Mouse (Mus musculus) heart, adult 2 months (tissue): ENCODE measurements around the gene Patj. TPM values are rescaled to one million over a fixed set of nuclear protein-coding genes. Genes with fewer than 3 reads are reported as not detected.
"Not testable (repeated sequence)": the region's sequence is repeated elsewhere in the genome, so short reads cannot be mapped to it uniquely, and the experiment has no call there.

ENCODE experiments used
- DNase-seq, 2 experiments: peaks; one replicate each; pipeline ENCODE4 v3.0.0; 2021
- H3K27ac ChIP-seq: fragments of 200-600 bp; 2 replicates; pipeline ENCODE4 v1.8.1; 2022
- H3K27me3 ChIP-seq: fragments of 200-500 bp; 2 replicates; pipeline ENCODE4 v1.6.1; 2012; ENCODE audit warnings: mild to moderate bottlenecking, low read length, inconsistent platforms, mixed read lengths; ENCODE audit not compliant: control insufficient read depth, insufficient read depth
- H3K36me3 ChIP-seq: fragments of 200-500 bp; 2 replicates; pipeline ENCODE4 v1.6.1; 2012; ENCODE audit warnings: low read length, inconsistent platforms; ENCODE audit not compliant: control insufficient read depth, insufficient read depth
- H3K4me1 ChIP-seq: fragments of 200-500 bp; 2 replicates; pipeline ENCODE4 v1.6.1; 2011; ENCODE audit warnings: low read length; ENCODE audit not compliant: control insufficient read depth, insufficient read depth
- H3K4me3 ChIP-seq: fragments of 200-600 bp; 2 replicates; pipeline ENCODE4 v1.8.1; 2022
- H3K79me2 ChIP-seq: fragments of 200-500 bp; replicated peaks from 2 replicates; pipeline ENCODE4 v1.6.1; 2012; ENCODE audit warnings: mild to moderate bottlenecking, inconsistent platforms, low read length, moderate library complexity, mixed read lengths; ENCODE audit not compliant: control insufficient read depth, insufficient read depth
- H3K9ac ChIP-seq: fragments of 200-500 bp; 2 replicates; pipeline ENCODE4 v1.6.1; 2012; ENCODE audit warnings: low read depth, mild to moderate bottlenecking, control low read depth, inconsistent platforms, low read length, mixed read lengths
- CTCF ChIP-seq: fragments of 200-600 bp; IDR thresholded peaks from 2 replicates; pipeline ENCODE4 v1.8.1; 2022; ENCODE audit warnings: antibody characterized with exemption, mild to moderate bottlenecking, moderate library complexity
- EP300 ChIP-seq: fragments of 200-500 bp; IDR thresholded peaks from 2 replicates; pipeline ENCODE4 v1.6.1; 2011; ENCODE audit warnings: low read depth, low read length, control low read depth; ENCODE audit not compliant: insufficient read depth
- POLR2A ChIP-seq: fragments of 200-500 bp; IDR thresholded peaks from 2 replicates; pipeline ENCODE4 v1.6.1; 2011; ENCODE audit warnings: mild to moderate bottlenecking, low read depth, low read length, control low read depth; ENCODE audit not compliant: insufficient read depth
- WGBS: fragments of 180-500 bp; shearing (Covaris S2); methylation state at CpG from one replicate; pipeline ENCODE4 v1.1.7; 2018; 5-methylcytosine and 5-hydroxymethylcytosine counted together
- intact Hi-C: fragments of 180-260 bp; cut with DNase I; formaldehyde crosslinking; loops from one replicate; pipeline ENCODE4 v1.15.1; 2025
- polyA plus RNA-seq: library from polyadenylated mRNA; depleted of rRNA; stranded (reverse); fragments of >200 nt; gene quantifications from 2 replicates; pipeline ENCODE4 v1.2.3, GENCODE M21; 2012
- total RNA-seq, 2 experiments: library from RNA; stranded (reverse); gene quantifications; 2 replicates each; pipeline ENCODE4 v1.2.3; 2021

Gene Patj
- total and polyA plus RNA-seq, 3 experiments, result 6.1 to 14.5 (median 13.8) TPM

GRCm38 (mm10) chr4:98620986-98621784 is 225.6 kb downstream of the Patj start:
- Histone ChIP-seq H3K27me3 (no peaks in the 10 kb centered on the region), H3K9ac (no peak overlapping the region), H3K4me3 (no peak overlapping the region), H3K27ac (no peak overlapping the region), H3K36me3 (no peaks in the 10 kb centered on the region), H3K4me1 (no peaks in the 10 kb centered on the region), H3K79me2 (no peaks in the 10 kb centered on the region)
- TF ChIP-seq POLR2A (no peak), CTCF (no peak), EP300 (no peak)
- WGBS, result 77% methylated on average over 9 of the region's 9 CpGs
- intact Hi-C loops, result no loop called here
- DNase-seq, result peak in 1 of 2 experiments; percentile 4

GRCm38 (mm10) chr4:98622180-98622579 is 226.6 kb downstream of the Patj start:
- Histone ChIP-seq H3K4me1 (no peaks in the 10 kb centered on the region), H3K27me3 (no peaks in the 10 kb centered on the region), H3K36me3 (no peaks in the 10 kb centered on the region), H3K27ac (no peak overlapping the region), H3K79me2 (no peaks in the 10 kb centered on the region), H3K4me3 (no peak overlapping the region), H3K9ac (no peak overlapping the region)
- intact Hi-C loops, result no loop called here
- TF ChIP-seq CTCF, result no peak
- no peak for TF ChIP-seq POLR2A
- no peak for TF ChIP-seq EP300
- 57% methylated on average over 1 of the region's 1 CpGs for WGBS
- no peak for DNase-seq

- H3K9ac ChIP-seq, result no peak overlapping the region
- DNase-seq, result no peak
- H3K36me3 ChIP-seq, result no peaks in the 10 kb centered on the region
- H3K27me3 ChIP-seq, result no peaks in the 10 kb centered on the region
- no peak overlapping the region for H3K27ac ChIP-seq
- no peaks in the 10 kb centered on the region for H3K79me2 ChIP-seq
- intact Hi-C loops, result no loop called here
- TF ChIP-seq EP300, result no peak
- TF ChIP-seq POLR2A, result no peak
- TF ChIP-seq CTCF, result no peak
- 48% methylated on average over 3 of the region's 3 CpGs for WGBS
- no peaks in the 10 kb centered on the region; the same call in 1 of the 2 replicates for H3K4me1 ChIP-seq
- H3K4me3 ChIP-seq, result no peak overlapping the region
Observed at GRCm38 (mm10) chr4:98622996-98623673, 227.6 kb downstream of the Patj start.

- DNase-seq, result no peak
- no peak overlapping the region for H3K4me3 ChIP-seq
- TF ChIP-seq CTCF (no peak), EP300 (no peak), POLR2A (no peak)
- no peaks in the 10 kb centered on the region for H3K27me3 ChIP-seq
- no peaks in the 10 kb centered on the region; the same call in 1 of the 2 replicates for H3K4me1 ChIP-seq
- no peak overlapping the region for H3K27ac ChIP-seq
- no peak overlapping the region for H3K9ac ChIP-seq
- H3K79me2 ChIP-seq, result no peaks in the 10 kb centered on the region
- H3K36me3 ChIP-seq, result no peaks in the 10 kb centered on the region
- 73% methylated on average over 6 of the region's 6 CpGs for WGBS
- intact Hi-C loops, result no loop called here
Observed at GRCm38 (mm10) chr4:98628286-98628685, 232.7 kb downstream of the Patj start.

- DNase-seq, H3K79me2 ChIP-seq, H3K36me3 ChIP-seq, H3K9ac ChIP-seq, H3K4me1 ChIP-seq, H3K27me3 ChIP-seq, H3K27ac ChIP-seq, intact Hi-C loops, H3K4me3 ChIP-seq: not testable (repeated sequence)
Observed at GRCm38 (mm10) chr4:98629217-98629616, 233.6 kb downstream of the Patj start.

- DNase-seq, result no peak
- H3K27me3 ChIP-seq, result no peaks in the 10 kb centered on the region
- H3K4me1 ChIP-seq, result no peaks in the 10 kb centered on the region
- H3K27ac ChIP-seq, result no peak overlapping the region
- no peaks in the 10 kb centered on the region for H3K36me3 ChIP-seq
- TF ChIP-seq CTCF (no peak), POLR2A (no peak), EP300 (no peak)
- intact Hi-C loops, result no loop called here
- WGBS, result 86% methylated on average over 18 of the region's 18 CpGs
- no peak overlapping the region for H3K4me3 ChIP-seq
- no peak overlapping the region for H3K9ac ChIP-seq
- H3K79me2 ChIP-seq, result no peaks in the 10 kb centered on the region
Observed at GRCm38 (mm10) chr4:98635140-98635837, 239.7 kb downstream of the Patj start.
